Mouse (Mus musculus): ENCODE results near the gene Zfp110. TPM values are rescaled to one million over a fixed set of nuclear protein-coding genes. Genes with fewer than 3 reads are reported as not detected.

Gene Zfp110
- polyA plus RNA-seq, 1 experiment = 5.6 TPM

GRCm38 (mm10) chr7:12887585-12887984 lies 53.0 kb downstream of the Zfp110 start:
- H3K79me3 ChIP-seq (ENCODE audit: low read depth) = no peaks in the 10 kb centered on the region
- H3K4me3 ChIP-seq (ENCODE audit: insufficient read depth, poor library complexity, severe bottlenecking) = no peak overlapping the region
- H3ac ChIP-seq (ENCODE audit: control insufficient read depth, insufficient read length, low read depth) = no peak overlapping the region
- H3K79me2 ChIP-seq (ENCODE audit: control insufficient read depth, insufficient read depth) = no peaks in the 10 kb centered on the region
- TF ChIP-seq CTCF (IDR thresholded peaks at IDR 0.05; ENCODE audit: control insufficient read depth, insufficient read depth, insufficient read length) (no peak), CEBPB (IDR thresholded peaks at IDR 0.05; ENCODE audit: low read depth) (no peak), MYOG (IDR thresholded peaks at IDR 0.05; ENCODE audit: control insufficient read depth, extremely low read depth, insufficient read length) (no peak), MYOD1 (IDR thresholded peaks at IDR 0.05; ENCODE audit: control insufficient read depth, insufficient read length, low read depth) (no peak), MAX (IDR thresholded peaks at IDR 0.05) (no peak), FOSL1 (IDR thresholded peaks at IDR 0.05; ENCODE audit: insufficient read depth, low read length, poor library complexity, severe bottlenecking) (no peak), USF1 (IDR thresholded peaks at IDR 0.05; ENCODE audit: low read depth) (no peak)
- H3K27me3 ChIP-seq (ENCODE audit: control insufficient read depth, insufficient read depth, insufficient read length) = no peaks in the 10 kb centered on the region
- H3K36me3 ChIP-seq (ENCODE audit: control insufficient read depth, insufficient read depth) = no peaks in the 10 kb centered on the region

GRCm38 (mm10) chr7:12890928-12891327 lies 56.4 kb downstream of the Zfp110 start:
- H3ac ChIP-seq (ENCODE audit: control insufficient read depth, insufficient read length, low read depth) = no peak overlapping the region
- no peak for TF ChIP-seq FOSL1 (IDR thresholded peaks at IDR 0.05; ENCODE audit: insufficient read depth, low read length, poor library complexity, severe bottlenecking)
- TF ChIP-seq CEBPB (IDR thresholded peaks at IDR 0.05; ENCODE audit: low read depth) = no peak
- no peak for TF ChIP-seq USF1 (IDR thresholded peaks at IDR 0.05; ENCODE audit: low read depth)
- no peak for TF ChIP-seq MAX (IDR thresholded peaks at IDR 0.05)
- TF ChIP-seq MYOD1 (IDR thresholded peaks at IDR 0.05; ENCODE audit: control insufficient read depth, insufficient read length, low read depth) = no peak
- TF ChIP-seq MYOG (IDR thresholded peaks at IDR 0.05; ENCODE audit: control insufficient read depth, extremely low read depth, insufficient read length) = no peak
- TF ChIP-seq CTCF (IDR thresholded peaks at IDR 0.05; ENCODE audit: control insufficient read depth, insufficient read depth, insufficient read length) = no peak
- H3K79me2 ChIP-seq (ENCODE audit: control insufficient read depth, insufficient read depth) = no peaks in the 10 kb centered on the region
- no peaks in the 10 kb centered on the region for H3K79me3 ChIP-seq (ENCODE audit: low read depth)
- no peak overlapping the region for H3K4me3 ChIP-seq (ENCODE audit: insufficient read depth, poor library complexity, severe bottlenecking)
- no peaks in the 10 kb centered on the region for H3K36me3 ChIP-seq (ENCODE audit: control insufficient read depth, insufficient read depth)
- no peaks in the 10 kb centered on the region for H3K27me3 ChIP-seq (ENCODE audit: control insufficient read depth, insufficient read depth, insufficient read length)

- TF ChIP-seq CTCF (IDR thresholded peaks at IDR 0.05; ENCODE audit: control insufficient read depth, insufficient read depth, insufficient read length) = no peak
- no peak for TF ChIP-seq MYOD1 (IDR thresholded peaks at IDR 0.05; ENCODE audit: control insufficient read depth, insufficient read length, low read depth)
- no peak for TF ChIP-seq MYOG (IDR thresholded peaks at IDR 0.05; ENCODE audit: control insufficient read depth, extremely low read depth, insufficient read length)
- no peak for TF ChIP-seq MAX (IDR thresholded peaks at IDR 0.05)
- no peak for TF ChIP-seq CEBPB (IDR thresholded peaks at IDR 0.05; ENCODE audit: low read depth)
- no peak for TF ChIP-seq USF1 (IDR thresholded peaks at IDR 0.05; ENCODE audit: low read depth)
- no peak for TF ChIP-seq FOSL1 (IDR thresholded peaks at IDR 0.05; ENCODE audit: insufficient read depth, low read length, poor library complexity, severe bottlenecking)
- no peaks in the 10 kb centered on the region for H3K36me3 ChIP-seq (ENCODE audit: control insufficient read depth, insufficient read depth)
Measured at GRCm38 (mm10) chr7:12891334-12891733, 56.8 kb downstream of the Zfp110 start.

GRCm38 (mm10) chr7:12897655-12898410 lies 63.3 kb downstream of the Zfp110 start, which contains the start of gene Zscan22:
Gene Zscan22 (plus strand): TSS chr7:12897815.
- H3K36me3 ChIP-seq (ENCODE audit: control insufficient read depth, insufficient read depth) = no peaks in the 10 kb centered on the region
- H3K27me3 ChIP-seq (ENCODE audit: control insufficient read depth, insufficient read depth, insufficient read length) = no peaks in the 10 kb centered on the region
- H3ac ChIP-seq (ENCODE audit: control insufficient read depth, insufficient read length, low read depth) = peak within 1 kb of the TSS; percentile 78
- peak within 1 kb of the TSS; percentile 44 for H3K4me3 ChIP-seq (ENCODE audit: insufficient read depth, poor library complexity, severe bottlenecking)
- peaks cover 10% of the 10 kb centered on the region for H3K79me2 ChIP-seq (ENCODE audit: control insufficient read depth, insufficient read depth)
- TF ChIP-seq CTCF (IDR thresholded peaks at IDR 0.05; ENCODE audit: control insufficient read depth, insufficient read depth, insufficient read length) (no peak), USF1 (IDR thresholded peaks at IDR 0.05; ENCODE audit: low read depth) (peak; percentile 15), MYOD1 (IDR thresholded peaks at IDR 0.05; ENCODE audit: control insufficient read depth, insufficient read length, low read depth) (no peak), FOSL1 (IDR thresholded peaks at IDR 0.05; ENCODE audit: insufficient read depth, low read length, poor library complexity, severe bottlenecking) (no peak), CEBPB (IDR thresholded peaks at IDR 0.05; ENCODE audit: low read depth) (no peak), MAX (IDR thresholded peaks at IDR 0.05) (peak; percentile 77), MYOG (IDR thresholded peaks at IDR 0.05; ENCODE audit: control insufficient read depth, extremely low read depth, insufficient read length) (no peak)
- peaks cover 2% of the 10 kb centered on the region for H3K79me3 ChIP-seq (ENCODE audit: low read depth)

More at GRCm38 (mm10) chr7:12891334-12891733, 56.8 kb downstream of the Zfp110 start:
- Histone ChIP-seq H3K79me3 (ENCODE audit: low read depth) (no peaks in the 10 kb centered on the region), H3K79me2 (ENCODE audit: control insufficient read depth, insufficient read depth) (no peaks in the 10 kb centered on the region), H3K4me3 (ENCODE audit: insufficient read depth, poor library complexity, severe bottlenecking) (no peak overlapping the region), H3K27me3 (ENCODE audit: control insufficient read depth, insufficient read depth, insufficient read length) (no peaks in the 10 kb centered on the region), H3ac (ENCODE audit: control insufficient read depth, insufficient read length, low read depth) (no peak overlapping the region)

Other genes starting within 250 kb of the Zfp110 start
- gene Vmn2r53, start 226.0 kb upstream of the Zfp110 start, polyA plus RNA-seq (2012; fragmentation: generic; extraction: Trizol) = not detected
- gene Vmn2r54, start 194.4 kb upstream of the Zfp110 start, polyA plus RNA-seq (2012; fragmentation: generic; extraction: Trizol) = not detected
- not detected for gene Vmn2r55, start 149.8 kb upstream of the Zfp110 start, polyA plus RNA-seq (2012; fragmentation: generic; extraction: Trizol)
- not detected for gene Vmn2r56, start 99.8 kb upstream of the Zfp110 start, polyA plus RNA-seq (2012; fragmentation: generic; extraction: Trizol)
- 0.05 TPM for gene Zscan18, start 31.1 kb upstream of the Zfp110 start, polyA plus RNA-seq (2012; fragmentation: generic; extraction: Trizol)
- 0.75 TPM for gene Zfp329, start 15.9 kb upstream of the Zfp110 start, polyA plus RNA-seq (2012; fragmentation: generic; extraction: Trizol)
- 0.92 TPM for gene Zfp128, start 46.4 kb downstream of the Zfp110 start, polyA plus RNA-seq (2012; fragmentation: generic; extraction: Trizol)
- gene Zscan22, start 63.1 kb downstream of the Zfp110 start, polyA plus RNA-seq (2012; fragmentation: generic; extraction: Trizol) = 5.1 TPM
- 3,397 TPM for gene Rps5, start 87.5 kb downstream of the Zfp110 start, polyA plus RNA-seq (2012; fragmentation: generic; extraction: Trizol)
- gene Rnf225, start 92.7 kb downstream of the Zfp110 start, polyA plus RNA-seq (2012; fragmentation: generic; extraction: Trizol) = 1.6 TPM
- gene Zfp324, start 131.1 kb downstream of the Zfp110 start, polyA plus RNA-seq (2012; fragmentation: generic; extraction: Trizol) = 4.6 TPM
- 1.7 TPM for gene Zfp446, start 143.1 kb downstream of the Zfp110 start, polyA plus RNA-seq (2012; fragmentation: generic; extraction: Trizol)
- gene Slc27a5, start 163.4 kb downstream of the Zfp110 start, polyA plus RNA-seq (2012; fragmentation: generic; extraction: Trizol) = 0.05 TPM
- gene Trim28, start 164.4 kb downstream of the Zfp110 start, polyA plus RNA-seq (2012; fragmentation: generic; extraction: Trizol) = 606 TPM
- 19.4 TPM for gene Zbtb45, start 175.3 kb downstream of the Zfp110 start, polyA plus RNA-seq (2012; fragmentation: generic; extraction: Trizol)
- gene Chmp2a, start 200.0 kb downstream of the Zfp110 start, polyA plus RNA-seq (2012; fragmentation: generic; extraction: Trizol) = 128 TPM
- 239 TPM for gene Ube2m, start 203.5 kb downstream of the Zfp110 start, polyA plus RNA-seq (2012; fragmentation: generic; extraction: Trizol)
- gene Mzf1, start 220.0 kb downstream of the Zfp110 start, polyA plus RNA-seq (2012; fragmentation: generic; extraction: Trizol) = 0.59 TPM

Measured in C2C12 (cell line).